Mouse (Mus musculus): ENCODE data around the gene Tas1r2.

Tas1r2 gene

DNA sequence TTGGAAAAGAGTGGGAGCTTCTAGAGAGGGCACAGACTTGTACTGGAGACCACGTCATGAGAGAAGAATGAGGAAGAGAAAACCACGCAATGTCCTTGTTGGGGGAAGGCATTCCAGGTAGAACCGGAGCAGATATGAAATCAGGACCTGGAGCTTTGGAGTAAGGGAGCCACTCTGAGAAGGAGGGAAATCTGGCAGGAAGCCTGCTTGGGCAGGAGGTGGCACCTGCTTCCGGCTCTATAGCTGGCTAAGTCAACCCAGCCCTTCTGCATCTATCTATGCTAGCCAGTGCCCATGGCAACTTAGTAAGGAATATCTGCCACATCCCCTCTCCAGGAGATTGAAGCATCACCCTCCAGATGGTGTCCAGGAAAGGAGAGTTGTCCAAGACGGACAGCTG, 52.6 kb downstream of the Tas1r2 start:
- DNase-seq (ENCODE audit: low read depth, low spot score), result no peak

DNA sequence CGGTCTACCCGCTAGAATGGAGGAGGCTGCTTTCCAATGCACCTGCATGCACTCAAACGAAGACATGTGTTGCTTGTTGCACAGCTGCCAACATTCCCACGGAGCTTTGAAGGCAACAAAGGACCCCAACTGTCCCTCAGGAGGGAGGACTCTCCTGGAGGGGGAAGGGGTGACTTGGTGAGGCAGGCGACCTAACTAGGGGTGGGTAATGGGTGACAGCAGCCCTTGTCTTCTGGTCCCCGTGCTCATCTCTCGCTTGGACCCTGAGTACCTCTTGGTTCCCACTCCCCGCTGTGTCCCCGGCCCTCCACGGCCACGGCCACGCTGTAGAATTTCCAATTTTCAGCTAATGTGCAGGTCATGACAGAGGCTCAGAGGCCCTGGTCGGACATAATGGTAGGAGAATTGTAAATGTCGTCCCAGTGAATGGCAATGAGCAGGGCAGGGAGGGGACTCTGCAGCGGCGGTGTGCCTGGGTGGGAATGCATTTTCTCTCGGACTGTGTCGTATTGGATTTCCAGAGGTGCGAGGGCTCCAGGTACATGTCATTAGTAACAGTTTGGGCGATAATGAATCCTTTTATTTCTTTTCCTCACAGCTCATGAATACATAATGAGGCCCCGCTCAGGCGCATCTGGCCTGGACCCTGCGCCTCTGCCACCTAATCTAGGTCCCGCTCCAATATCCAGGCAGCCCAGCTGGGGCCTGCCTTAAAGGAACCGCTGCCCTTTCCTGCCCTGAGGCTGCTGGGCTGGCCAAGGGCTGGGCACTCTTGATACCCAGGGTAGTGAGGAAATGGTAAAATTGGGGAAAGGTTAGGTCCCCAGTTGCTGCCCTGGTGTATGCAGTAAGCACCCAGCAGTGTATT, 57.4 kb downstream of the Tas1r2 start:
- DNase-seq (ENCODE audit: low read depth, low spot score), result no peak

DNA sequence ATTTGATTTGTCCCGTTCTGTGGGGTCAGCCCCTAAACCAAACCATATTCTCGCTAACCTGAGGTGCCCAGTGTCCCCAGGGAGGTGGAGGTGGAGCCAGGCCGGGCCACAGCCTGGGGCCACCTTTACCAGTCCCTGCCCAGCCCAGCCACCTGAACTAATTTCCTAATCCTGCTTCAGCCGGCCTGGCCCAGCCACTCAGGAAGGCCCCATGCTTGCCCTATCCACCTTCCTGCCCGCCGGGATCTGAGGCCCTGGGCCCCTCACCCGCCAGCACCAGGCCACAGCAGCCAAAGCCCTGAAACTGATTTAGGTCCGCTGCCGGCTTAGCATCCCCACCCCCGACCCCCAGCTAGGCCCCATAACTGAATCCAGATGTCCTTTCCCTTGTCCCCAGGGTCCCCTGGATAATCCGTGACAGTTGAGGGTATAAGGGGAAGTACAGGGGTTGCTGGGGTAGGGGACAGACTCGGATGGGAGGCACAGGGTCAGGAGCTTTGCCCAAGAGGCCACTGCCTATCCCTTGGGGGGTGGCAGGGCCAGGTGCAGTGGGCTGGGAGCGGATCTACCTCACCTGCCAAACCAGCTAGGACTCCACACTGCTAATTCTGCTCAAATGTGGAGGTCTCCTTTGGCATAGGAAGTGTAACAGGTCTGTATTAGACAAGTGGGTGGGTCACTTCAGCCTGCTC, 62.0 kb downstream of the Tas1r2 start:
- DNase-seq (ENCODE audit: low read depth, low spot score), result no peak

DNA sequence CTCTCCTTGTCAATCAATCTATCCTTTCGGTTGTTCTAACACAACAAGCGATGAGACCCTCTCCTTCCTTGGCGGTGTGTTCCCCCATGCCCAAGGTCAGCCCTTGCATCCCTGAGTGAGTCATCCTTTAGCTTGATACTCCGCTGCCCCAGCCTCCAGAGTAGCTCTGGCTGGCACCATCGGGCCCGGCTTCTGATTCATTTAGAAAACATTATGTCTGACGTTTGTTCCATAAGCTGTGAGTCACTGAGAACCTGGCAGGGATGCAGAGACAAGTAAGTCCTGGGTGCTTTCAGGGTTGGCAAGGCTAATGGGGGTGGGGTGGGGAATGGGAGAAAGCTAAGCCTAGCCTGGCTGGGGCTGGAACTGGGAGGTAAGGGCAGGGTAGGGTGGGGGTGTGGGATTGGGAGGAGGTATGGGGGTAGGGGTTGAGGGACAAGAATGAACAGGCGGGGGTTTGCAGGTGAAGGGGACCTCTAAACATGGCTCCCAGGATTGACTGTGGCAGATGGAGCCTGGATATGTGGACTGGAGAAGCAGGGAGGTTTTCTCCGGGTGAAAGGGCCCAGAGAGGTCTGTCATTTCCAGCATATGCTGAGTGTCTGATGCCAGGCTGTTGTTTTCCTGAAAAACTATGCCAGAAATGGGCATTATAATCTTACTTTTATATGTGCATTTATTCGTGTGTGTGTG, 63.3 kb downstream of the Tas1r2 start:
- peak; percentile 57 for DNase-seq (ENCODE audit: low read depth, low spot score)

DNA sequence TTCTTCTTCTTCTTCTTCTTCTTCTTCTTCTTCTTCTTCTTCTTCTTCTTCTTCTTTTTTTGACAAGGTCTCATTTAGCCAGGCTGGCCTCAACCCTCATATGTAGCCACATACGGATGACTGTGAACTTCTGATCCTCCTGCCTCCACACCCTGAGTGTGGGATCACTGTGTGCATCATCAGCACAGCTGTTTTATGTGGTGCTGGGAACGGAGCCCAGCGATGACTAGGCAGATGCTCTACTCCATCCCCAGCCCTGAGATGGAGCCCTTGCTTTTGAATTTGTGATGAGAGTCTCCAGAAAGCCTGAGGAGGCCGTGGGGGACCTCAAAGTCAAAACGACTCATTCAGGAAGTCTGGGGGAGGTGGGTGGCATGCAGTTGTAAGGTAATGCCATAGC, 65.6 kb downstream of the Tas1r2 start:
- DNase-seq (ENCODE audit: low read depth, low spot score), result no peak

All from telencephalon, adult 2 months (tissue).